Mouse (Mus musculus) adipocyte (in vitro differentiated cells): ENCODE results near the gene Scd2.
"Not testable (repeated sequence)": the region's sequence is repeated elsewhere in the genome, so short reads cannot be mapped to it uniquely, and the experiment has no call there.

Experiments
- DNase-seq: peaks from one replicate; pipeline ENCODE4 v3.0.0-alpha.2; 2016; ENCODE audit warnings: low spot score

Scd2 gene

DNA sequence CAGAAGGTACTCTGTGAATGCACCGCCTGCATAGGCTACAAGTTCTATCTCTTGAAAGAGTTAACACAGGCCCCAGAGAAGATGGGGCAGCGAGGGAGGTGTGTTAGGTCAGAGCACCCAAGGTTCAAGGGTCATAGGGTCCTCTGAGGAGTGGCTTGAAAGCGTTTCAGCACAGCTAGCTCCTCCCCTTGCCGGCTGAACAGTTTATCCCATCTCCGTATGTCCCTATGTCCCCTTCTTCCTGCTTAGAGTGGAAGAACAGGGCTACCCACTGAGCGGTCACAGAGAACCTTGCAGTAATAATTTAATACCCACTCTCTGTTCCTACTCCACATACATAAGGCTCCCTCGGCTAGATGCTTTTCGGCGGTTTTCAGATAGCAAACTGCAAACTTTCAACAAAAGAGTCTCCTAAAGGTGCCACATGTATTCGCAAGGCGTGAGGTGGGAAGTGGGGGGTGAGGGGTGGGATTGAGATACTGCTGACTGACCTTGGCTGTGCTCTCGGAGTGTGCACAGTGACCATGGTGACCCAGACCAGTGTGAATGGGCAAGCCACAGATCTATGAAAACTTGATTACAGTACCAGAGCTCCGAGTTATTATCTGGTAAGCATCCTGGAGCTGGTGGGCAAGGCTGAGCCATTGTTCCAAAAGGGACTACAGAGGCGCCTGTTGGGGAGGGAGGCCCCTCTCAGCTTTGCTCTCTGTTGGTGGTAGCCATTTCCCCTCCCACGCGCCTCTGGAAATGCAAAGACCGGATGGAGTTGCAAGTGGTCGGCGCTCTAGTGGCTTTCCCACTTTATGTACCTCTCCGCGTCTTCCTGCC is at the start of gene Scd2:
Scd2 (plus strand) TSS at position 734 of the 828 bp plus-strand sequence.
- DNase-seq: no peak

DNA sequence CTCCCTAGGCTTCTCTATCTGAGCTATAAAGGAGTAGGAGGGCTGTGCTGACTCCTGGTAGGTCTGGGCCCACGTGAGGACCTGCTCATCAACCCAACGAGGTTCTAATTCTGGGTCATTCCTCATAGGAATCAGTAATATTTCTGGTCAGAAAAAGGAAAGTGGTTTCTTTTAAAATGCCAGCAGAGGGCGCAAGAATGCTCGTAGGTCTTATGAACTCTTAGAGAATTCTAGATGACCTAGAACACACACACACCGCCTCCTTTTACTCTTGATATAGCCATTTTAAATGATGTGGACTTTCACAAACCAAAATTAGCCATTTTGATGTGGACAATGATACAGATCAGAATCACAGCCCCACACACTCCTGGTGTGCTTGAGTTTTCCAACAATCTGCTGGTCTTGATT is 47.7 kb upstream of the Scd2 start:
- peak; percentile 82 for DNase-seq

DNA sequence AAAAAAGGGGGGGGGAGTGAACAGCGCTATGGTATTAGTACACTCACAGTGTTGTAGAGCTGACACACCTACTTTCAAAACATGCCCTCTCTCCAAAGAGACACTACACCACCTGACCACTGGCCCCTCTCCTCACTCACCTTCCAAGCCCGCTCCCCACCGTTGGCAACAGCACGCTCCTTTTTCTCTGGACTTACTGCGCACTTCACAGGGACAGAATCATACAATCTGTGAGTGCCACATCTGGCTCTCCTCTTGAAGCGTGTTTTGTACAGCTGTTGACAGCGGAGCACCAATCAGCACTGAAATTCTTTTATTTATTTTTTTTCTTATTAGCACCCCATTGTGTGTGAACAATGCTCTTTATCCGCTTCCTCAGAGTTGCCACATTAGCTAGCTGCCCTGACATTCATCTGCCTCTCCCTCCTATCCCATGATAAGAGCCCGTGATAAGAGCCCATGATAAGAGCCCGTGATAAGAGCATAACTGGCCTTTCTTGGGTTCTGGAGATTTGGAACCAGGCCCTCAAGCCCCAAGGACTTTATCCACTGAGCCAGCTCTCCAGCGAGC is 47.0 kb upstream of the Scd2 start:
- no peak for DNase-seq

DNA sequence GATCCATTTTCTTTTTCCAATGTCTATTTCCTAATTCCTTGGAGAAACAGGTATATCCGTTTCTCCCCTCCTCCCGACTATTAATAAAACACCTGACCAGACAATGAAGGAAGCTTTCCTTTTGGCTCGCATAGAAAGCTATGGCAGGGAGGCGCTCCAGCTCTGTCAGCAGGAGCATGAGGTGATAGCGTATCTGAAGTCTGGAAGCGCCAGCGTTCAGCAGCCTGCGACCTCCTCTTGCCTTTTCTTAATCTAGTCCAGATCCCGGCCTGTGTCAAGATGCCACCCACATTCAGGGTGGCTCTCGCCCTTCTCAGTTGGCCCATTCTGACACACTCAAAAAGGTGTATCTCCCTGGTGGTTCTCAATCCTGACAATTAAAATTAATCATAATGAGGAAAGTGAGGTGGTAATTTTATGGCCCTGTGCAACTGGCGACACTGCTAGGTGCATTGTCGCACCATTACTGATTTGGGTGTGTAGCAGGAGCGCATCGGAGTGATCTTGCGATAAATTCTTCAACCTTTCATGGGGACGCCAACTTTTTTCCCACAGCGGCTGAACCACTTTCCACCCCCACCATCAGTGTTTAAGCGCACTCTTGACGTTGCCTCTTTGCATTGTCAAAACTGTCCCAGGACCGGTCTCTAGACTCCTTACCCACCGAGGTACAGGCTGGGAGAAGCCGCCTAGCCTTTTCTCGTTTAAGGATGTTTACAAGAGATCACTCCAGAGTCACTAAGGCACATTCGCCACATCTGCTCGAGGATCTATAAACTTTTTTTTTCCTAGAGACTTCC is 46.0 kb upstream of the Scd2 start:
- no peak for DNase-seq

DNA sequence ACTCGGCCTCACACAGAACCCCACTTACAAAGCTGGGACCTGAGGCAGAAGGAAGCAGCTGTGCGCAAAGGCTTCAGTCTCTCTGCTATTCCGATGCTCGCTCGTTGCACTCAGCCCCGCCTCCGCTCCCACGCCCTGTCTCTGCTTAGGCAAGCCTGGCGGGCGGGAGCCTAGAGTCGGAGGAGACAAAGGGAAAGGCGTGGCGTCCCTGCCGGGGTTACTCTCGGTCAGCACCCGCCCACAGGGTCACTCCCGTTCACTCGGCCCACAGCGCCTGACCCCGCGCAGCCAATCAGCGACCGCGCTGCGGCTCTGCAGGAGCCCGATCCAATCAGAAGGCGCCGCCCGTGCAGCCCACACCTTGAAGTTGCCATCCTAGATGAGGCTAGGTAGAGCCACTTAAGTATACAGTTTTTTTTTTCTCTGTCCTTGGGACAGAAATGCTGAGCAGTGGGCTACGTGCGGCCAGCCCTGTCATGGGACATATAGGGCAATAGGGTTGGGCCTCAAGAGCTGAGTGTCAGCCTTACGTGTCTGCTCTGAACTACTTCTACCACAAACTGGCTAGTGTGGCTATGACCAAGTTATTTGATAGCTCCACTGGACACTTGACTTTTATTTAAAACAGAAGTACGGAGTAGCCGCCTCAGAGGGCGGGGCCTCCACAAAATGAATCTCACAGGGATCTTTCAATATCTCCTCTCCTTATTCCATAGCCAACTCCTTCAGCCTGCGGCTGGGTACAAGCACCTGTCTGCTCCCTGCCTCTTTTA is 45.2 kb upstream of the Scd2 start:
- peak; percentile 95 for DNase-seq

DNA sequence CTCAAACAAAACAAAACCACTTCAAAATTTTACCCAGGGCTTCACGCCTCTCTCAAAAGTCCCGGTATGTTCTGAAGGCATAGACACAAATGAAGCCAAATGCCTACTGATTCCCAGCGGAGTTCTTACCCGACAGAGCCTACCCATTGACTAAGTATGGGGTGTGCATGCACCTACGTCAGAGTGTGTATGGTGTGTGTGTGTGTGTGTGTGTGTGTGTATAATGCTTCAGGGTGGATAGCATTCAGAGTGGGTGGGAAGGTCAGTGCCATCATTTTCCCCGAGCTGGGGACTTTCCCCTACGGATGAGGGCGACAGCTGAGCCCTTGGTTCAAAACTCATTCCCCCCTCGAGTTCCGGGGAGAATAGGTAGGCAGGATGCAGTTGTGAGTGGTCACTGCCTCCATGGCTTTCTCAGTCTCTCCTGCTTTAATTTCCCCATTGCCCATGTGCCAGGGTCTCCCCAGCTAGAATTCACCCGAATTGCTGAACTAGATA is 44.6 kb upstream of the Scd2 start:
- DNase-seq: no peak

DNA sequence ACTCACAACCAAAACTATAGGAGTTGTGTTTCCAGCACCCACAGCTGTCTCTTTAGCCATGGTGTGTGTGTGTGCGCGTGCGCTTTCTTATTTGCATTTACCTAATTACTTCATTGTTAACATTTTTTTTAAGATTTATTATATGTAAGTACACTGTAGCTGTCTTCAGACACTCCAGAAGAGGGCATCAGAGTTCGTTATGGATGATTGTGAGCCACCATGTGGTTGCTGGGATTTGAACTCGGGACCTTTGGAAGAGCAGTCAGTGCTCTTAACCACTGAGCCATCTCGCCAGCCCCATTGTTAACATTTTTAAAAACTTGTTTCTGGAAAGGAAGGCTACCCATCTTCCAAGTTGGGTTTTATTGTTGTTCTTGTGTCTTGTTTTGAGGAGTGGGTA is 42.3 kb upstream of the Scd2 start:
- not testable (repeated sequence) for DNase-seq

DNA sequence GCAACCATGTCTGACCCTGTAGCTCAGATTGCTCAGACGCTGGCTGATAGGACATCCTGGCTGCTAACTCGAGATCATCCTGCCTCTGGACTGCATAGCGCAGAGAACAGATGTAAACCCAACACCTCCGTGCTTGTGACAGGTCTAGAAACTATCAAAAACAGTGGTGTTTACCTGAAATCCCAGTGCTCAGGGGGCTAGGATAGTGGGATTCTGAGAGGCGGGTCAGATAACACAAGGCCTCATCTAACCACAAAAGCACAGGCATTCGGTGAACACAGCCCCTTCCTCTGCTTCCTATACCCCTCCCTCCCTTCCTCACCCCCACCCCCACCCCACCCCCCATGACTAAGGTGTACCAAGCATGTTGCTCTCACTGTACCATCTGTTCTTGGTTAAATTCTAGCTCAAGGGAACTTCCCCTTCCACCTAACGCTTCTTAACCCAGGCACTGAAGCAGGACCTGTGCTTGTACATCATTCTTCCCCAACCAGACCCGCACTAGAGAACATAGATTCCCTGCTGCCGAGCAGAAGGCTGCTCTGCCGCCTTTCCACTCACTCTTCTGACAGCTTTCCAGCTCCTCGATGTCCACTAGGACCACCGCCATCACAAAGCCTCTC is 41.4 kb upstream of the Scd2 start:
- no peak for DNase-seq

DNA sequence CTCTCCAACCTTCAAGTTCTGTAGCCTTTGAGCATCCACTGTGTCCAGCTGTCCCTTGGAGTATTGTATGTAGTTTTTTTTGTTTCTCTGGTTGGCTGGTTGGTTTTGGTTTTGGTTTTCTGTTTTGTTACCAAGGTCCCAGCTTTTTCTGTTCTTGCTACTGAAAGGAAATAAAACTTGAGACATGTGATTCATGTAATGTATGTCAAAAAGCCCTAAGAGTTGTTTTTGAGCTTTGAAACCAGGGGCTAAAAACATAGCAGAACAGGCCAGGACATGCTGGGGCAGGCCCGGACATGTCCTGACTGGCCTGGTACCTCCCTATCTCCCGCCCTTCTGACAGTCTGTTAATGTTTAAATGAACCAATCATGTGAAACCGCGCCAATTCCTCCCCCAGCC is 39.4 kb upstream of the Scd2 start:
- DNase-seq: not testable (repeated sequence)

DNA sequence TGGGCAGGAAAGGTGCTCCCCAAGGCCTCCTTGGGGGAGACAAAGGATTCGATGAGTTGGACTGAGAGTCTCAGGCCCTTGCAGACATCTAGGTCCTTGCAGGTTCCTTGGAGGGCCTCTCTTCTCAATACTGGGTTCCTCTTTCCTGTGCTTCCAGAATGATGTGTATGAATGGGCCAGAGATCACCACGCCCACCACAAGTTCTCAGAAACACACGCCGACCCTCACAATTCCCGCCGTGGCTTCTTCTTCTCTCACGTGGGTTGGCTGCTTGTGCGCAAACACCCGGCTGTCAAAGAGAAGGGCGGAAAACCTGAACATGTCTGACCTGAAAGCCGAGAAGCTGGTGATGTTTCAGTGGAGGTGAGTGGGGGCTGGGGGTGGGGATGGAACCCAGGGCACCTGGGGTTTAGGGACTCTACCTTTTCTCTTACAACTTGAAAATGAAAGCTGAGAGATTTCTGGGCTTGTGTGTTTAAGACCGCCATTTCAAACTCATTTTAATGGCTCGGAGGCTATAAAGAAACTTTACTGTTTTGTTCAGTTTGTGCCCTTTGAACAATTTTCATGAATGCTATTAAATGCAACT is 36.0 kb upstream of the Scd2 start:
- no peak for DNase-seq

DNA sequence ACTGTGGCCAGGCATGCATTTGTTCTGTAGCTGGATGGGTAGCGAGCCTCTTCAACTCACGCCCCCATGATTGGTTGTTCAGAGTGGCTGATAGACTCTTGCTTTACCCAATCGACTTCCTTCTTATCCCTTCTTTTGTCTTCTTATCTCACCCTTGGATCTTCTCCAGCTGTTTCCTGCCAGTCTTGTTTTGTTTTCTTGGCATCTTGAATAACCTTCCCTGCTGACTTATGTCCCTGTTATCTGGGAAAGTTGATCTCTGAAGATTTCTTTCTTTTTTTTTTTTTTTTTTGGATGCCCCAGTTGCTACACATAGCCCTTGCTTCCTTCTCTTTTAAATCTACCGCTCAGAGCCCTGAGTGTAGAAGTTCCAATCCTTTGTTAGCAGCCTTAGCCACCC is 34.0 kb upstream of the Scd2 start:
- peak; percentile 80 for DNase-seq

DNA sequence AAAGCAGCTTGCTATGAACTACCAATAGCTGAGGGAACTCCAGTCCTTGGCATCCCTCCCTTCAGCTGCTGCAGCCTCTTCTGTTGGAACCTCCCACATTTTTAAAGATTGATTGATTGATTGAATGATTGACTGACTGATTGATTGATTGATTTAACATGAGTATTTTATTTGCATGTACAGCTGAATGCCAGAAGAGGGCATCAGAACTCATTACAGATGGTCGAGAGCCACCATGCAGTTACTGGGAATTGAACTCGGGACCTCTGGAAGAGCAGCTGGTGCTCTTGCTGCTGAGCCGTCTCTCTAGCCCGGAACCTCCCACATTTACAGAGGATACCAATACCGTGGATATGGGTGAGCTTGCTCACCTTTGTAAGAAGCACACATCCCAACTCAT is 33.0 kb upstream of the Scd2 start:
- DNase-seq: no peak

DNA sequence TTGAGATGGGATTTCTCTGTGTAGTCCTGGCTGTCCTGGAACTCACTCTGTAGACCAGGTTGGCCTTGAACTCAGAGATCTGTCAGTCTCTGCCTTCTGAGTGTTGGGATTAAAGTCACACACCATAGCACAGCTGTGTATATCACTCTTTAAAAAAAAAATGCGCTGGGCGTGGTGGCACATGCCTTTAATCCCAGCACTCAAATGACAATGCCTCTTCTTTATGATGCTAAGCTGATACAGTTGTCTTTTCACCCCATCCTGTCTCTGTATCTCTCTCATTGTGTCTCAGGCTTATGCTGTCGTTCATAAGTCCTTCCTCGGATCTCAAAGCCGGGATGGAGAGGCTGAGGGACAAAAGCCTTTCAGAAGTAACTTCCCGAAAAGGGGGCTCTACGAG is 31.7 kb upstream of the Scd2 start:
- DNase-seq: no peak

DNA sequence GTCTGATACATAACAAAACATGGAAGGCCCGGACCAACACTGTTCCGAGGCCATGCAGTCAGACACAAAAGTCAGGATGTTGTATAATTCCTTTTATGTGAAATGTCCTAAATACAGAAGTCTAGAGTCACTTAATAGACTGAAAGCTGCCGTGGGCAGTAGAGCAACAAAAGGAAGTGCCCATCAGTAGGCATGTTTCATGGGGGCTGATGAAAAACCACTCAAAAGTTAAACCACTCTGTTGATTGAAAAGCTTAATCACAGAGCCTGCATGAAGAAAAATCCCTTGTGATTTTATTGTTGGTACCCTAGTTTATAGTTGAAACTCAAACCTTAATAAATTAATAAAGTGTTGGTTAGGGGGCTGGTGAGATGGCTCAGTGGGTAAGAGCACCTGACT is 29.9 kb upstream of the Scd2 start:
- no peak for DNase-seq

DNA sequence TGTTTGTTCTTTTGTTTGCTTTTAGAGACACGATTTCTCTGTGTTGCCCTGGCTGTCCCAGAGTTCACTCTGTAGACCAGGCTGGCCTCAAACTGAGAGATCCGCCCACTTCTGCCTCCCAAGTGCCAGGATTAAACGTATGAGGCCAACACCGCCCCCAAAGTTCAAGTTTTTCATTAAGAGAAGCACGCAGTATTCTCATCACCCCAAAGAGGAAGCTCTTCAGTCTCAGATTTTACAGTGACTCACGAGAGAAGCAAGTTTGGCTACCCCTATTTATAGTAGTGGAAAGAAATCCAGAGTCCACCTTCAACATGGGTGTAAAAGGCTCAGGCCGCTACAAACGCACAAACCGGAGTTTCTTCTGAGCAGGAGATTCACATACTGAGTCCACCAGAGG is 29.2 kb upstream of the Scd2 start:
- no peak for DNase-seq

DNA sequence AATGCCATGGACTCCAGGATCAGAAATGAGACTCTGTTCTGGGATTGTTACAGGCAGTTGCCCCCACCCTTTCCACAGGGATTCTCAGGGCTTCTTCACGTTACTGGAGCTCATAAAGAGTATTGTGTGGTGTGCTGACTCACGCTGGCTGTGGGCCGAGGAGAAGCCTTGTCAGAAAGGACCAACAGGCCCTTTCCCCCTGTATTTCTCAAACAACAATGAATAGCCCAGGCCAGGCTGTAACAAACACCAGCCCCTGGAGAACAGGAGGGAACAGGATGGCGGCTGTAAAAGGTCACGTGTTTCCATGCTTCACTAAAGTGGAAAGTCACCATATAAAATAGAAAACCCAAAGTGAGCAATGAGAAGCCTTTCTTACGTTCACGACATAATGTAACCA is 28.2 kb upstream of the Scd2 start:
- DNase-seq: peak; percentile 89

DNA sequence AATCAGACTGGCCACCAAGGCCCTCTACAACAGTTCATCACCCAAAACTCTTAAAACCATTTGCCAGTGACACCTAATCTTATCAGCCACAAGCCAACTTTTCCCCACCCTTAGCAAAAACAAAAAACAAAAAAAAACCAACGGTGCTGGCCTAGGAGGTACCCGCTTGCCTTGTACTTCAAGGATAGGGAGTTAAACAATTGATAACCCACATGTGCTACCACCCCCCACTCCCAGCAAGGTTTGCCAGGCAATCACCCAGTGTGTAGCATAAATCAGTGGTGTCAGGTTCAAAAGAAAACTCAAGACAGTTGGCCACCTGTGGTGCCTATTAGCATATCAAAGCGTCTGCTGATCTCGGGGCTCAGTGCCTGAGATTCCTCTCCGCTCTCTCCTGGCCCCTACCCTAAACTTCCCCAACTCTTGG is 27.6 kb upstream of the Scd2 start:
- no peak for DNase-seq

DNA sequence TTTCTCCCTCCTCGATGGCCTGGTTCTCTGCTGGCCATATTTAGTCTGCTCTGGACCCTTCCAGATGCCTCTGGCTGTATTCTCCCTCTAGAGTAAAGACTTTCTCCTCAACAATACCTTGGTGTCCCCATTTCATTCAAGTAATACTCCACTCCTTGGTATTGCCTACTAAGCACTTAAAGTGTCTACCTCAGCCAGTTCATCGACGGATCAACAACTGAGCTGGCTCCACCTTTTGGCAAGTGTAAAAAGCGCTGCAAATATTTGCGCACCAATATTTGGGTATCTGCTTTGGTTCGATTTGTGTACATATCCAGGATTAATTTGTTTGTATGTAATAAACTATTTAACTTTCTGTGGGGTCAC is 27.0 kb upstream of the Scd2 start:
- DNase-seq: no peak

DNA sequence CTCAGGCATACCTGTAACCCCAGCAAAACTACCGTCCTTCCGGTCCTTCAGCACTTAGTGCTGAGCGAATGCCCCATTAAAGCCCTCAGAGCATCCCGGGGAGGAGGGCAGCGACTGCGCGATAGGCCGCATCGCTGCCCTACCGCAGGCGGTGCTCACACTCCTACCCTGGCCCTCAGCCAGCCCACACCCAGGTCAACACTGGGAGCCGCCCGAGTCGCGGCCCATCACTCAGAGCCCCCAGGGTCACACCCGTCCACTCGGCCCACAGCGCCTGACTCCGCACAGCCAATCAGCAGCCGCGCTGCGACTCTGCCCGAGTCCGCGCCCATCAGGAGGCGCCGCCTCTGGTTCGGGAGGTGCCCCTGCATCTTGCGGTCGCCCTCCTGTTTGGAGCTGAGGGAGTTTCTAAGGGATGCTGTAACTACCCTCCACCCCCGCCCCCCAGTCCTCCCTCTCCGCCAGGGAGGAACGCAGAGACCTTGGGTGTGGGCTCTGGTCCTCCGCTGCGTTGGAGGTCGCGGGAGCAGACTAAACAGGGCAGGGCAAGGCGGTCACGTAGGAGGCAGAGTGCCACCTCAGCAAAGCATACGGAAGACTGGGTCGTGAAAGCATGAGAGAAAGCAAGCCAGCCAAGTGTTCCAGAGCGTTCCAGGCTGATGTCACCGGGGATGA is 26.5 kb upstream of the Scd2 start:
- peak; percentile 40 for DNase-seq

DNA sequence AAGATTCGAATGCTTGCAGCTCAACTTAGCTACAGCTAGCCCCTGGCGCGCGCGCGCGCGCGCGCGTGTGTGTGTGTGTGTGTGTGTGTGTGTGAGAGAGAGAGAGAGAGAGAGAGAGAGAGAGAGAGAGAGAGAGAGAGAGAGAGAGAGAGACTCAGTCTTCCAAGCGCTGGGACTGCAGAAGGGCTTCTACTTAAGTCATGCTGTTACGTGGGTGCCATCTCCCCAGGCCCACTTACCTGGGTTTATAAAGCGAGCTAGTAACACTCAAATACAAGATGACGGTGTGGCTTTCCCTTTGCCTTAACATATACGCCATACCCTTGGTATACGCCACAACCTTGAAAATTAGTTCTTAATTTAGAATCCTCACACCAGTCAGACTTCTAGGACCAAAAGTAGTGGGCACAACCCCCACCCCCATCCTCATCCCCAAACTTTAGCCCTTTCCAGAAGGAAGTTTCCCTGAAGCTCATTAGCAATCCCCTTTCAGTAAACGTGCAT is 25.9 kb upstream of the Scd2 start:
- DNase-seq: no peak

DNA sequence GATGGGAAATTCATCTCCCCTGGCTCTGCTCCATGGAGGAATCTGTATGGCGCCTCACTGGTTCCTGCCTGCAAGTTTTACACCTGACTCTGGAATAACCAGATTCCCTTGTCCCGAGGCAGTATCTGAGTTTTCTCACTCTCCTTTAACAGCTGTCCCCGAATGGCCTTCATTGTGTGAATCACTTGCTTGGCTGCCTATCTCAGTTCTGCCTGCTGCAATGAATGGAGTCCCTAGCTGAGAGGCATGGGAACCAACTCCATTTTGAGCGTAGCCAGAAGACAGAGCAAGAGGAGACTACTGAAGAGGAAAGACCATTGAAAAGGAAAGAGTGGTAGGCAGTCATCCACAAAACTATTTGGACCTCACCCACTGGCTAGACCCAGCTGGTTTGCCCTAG is 19.8 kb upstream of the Scd2 start:
- DNase-seq: no peak
